Mouse (Mus musculus): Measurements from ENCODE around the gene Olfr466. TPM values are rescaled to one million over a fixed set of nuclear protein-coding genes. Genes with fewer than 3 reads are reported as not detected.

Olfr466 gene
- polyA plus RNA-seq (2015; fragmentation: Nextera tagmentation; extraction: Ambion mirVana), result not detected in 2 replicates

DNA sequence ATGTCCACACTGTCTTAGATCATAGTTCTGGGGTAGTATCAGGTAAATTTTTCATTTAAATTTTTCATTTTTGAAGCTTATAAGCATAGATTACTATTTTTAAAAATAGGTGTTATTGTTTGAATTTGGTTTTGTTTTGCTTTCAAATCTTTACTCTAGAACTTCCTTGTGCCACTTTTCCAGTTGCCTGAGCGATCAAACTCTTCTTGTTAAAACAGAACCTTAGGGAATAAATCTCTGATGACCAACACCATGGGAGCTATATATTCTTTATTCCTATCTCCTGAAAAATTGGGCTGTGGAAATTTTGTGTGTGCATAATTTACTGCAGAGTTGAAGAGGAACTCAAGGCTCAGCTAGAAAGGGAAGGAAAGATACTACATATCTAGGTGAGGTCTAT is at the start of gene Olfr466:
Gene Olfr466 (plus strand): TSS at position 301 of the 400 bp plus-strand sequence.
- Histone ChIP-seq H3K27me3 (replicated peaks) (no peaks in the 10 kb centered on the region), H3K9ac (no peak within 1 kb of the TSS), H3K9me3 (0 out of 2 replicates have a peak, but pooled peaks cover 9% of the 10 kb centered on the region), H3K36me3 (no peaks in the 10 kb centered on the region), H3K4me1 (no peaks in the 10 kb centered on the region), H3K27ac (replicated peaks) (no peak within 1 kb of the TSS), H3K4me2 (no peak within 1 kb of the TSS), H3K4me3 (no peak within 1 kb of the TSS)
- ATAC-seq (ENCODE audit: extremely low read depth, insufficient number of reproducible peaks, low FRiP score, low TSS enrichment), result no peak
- WGBS, result 50% methylated on average over 1 of the region's 1 CpGs

DNA sequence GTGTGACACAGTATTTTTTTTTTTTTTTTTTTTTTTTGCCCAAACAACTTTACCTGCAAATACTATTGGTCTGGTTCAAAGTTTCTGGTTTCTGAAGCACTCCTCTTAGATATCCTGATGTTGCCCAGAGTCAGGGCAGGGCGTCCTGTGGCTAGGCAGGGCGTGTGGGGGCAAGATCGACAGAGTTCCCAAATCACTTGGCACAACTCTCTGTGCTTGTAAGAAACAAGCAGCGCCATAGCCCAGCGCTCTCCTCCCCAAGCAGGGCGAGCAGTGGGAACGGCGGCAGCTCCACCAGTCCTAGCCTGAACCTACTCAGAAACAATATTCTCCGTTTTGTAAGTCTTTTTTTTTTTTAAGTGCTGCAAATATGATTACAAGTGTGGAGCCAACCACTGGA is 49.4 kb upstream of the Olfr466 start:
- Histone ChIP-seq H3K27ac (replicated peaks) (no peak overlapping the region), H3K36me3 (peaks cover 7% of the 10 kb centered on the region), H3K4me1 (no peaks in the 10 kb centered on the region), H3K9me3 (peaks cover 3% of the 10 kb centered on the region), H3K9ac (no peak overlapping the region), H3K4me2 (no peak overlapping the region), H3K4me3 (no peak overlapping the region), H3K27me3 (replicated peaks) (no peaks in the 10 kb centered on the region)
- WGBS, result 88% methylated on average over 9 of the region's 9 CpGs
- no peak for ATAC-seq (ENCODE audit: extremely low read depth, insufficient number of reproducible peaks, low FRiP score, low TSS enrichment)

DNA sequence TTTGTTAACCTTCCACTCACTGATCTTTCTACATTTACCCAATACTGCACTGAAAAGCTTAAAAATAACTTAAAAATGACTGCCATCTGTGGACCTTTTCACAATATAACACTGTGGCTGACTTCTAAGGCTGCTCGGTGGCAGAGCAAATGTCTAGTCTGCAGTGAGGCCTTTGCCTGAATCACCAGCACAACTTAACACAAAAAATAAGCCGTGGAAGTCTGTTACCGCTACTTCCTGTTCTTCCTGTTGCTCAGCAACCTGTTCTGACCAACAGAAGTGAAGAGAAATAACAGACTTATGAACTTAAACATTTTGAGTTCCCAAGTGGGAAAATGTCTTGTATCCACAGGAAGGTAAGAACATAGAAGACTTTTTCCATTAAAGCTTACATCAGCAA is 48.8 kb upstream of the Olfr466 start:
- H3K9ac ChIP-seq, result no peak overlapping the region
- peaks cover 6% of the 10 kb centered on the region for H3K36me3 ChIP-seq
- no peak overlapping the region for H3K4me2 ChIP-seq
- H3K4me1 ChIP-seq, result no peaks in the 10 kb centered on the region
- no peaks in the 10 kb centered on the region for H3K27me3 ChIP-seq (replicated peaks)
- ATAC-seq (ENCODE audit: extremely low read depth, insufficient number of reproducible peaks, low FRiP score, low TSS enrichment), result no peak
- H3K4me3 ChIP-seq, result no peak overlapping the region
- H3K9me3 ChIP-seq, result peaks cover 7% of the 10 kb centered on the region
- H3K27ac ChIP-seq (replicated peaks), result no peak overlapping the region
- 79% methylated on average over 3 of the region's 3 CpGs for WGBS

DNA sequence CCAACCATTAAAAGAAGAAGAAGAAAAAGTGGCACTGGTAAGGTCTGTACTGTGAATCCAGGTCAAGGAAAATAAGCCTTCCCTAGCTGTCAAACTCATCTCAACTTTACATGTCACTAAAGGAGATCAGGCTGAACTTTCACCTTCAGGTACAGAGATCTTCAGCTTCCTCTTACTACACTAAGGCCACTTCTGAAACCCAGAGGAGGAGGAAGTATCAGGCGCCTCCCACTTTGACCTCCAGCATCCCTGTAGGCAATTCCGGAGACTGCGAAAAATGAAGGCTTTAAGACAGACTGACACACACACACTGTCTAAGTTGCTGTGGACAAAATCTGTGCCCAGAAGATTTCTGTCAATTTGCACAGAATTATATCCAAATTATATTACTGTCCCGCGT is 38.1 kb upstream of the Olfr466 start:
- Histone ChIP-seq H3K4me3 (peak overlapping the region; percentile 67), H3K9ac (peak overlapping the region; percentile 91), H3K4me2 (peak overlapping the region; percentile 89), H3K4me1 (peaks cover 17% of the 10 kb centered on the region), H3K27ac (replicated peaks) (peak overlapping the region; percentile 85), H3K36me3 (no peaks in the 10 kb centered on the region), H3K9me3 (0 out of 2 replicates have a peak, but pooled peaks cover under 1% of the 10 kb centered on the region), H3K27me3 (replicated peaks) (no peaks in the 10 kb centered on the region)
- no peak for ATAC-seq (ENCODE audit: extremely low read depth, insufficient number of reproducible peaks, low FRiP score, low TSS enrichment)
- 4% methylated on average over 5 of the region's 5 CpGs for WGBS

DNA sequence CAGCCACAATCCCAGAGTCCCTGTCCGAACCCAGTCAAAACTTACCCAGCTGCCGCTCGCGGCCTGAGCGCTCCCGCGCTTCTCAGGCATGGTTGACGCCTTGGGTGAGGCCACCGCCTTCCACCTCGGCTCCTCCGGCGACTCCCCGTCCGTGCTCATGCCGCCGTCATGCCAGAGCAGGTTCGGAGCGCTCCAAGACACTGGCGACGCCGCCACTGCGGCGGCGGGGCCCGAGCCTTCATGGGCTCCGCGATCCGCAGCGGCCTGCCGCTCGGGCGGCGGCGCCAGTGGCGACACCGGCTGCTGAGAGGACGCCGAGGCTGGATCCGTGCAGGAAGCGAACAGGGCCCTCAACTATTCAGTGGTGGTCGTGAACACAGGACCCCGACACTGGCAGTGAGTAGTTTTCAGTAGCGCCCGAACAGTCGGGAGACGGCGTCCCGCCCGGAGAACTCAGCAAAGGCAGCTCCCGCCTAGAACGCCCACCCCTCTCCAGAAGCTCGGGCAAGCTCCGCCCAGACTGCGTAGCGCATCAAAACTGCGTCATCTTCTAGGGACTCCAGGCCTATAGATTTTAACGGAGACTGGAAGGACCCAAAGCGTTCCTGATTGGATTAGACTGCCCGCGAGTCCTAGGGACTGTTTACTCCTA is 37.5 kb upstream of the Olfr466 start, which contains the start of gene Mfsd14b:
Gene Mfsd14b (minus strand): TSS at position 517 of the 652 bp plus-strand sequence.
- Histone ChIP-seq H3K27ac (replicated peaks) (peak within 1 kb of the TSS; percentile 85), H3K4me3 (peak within 1 kb of the TSS; percentile 67), H3K27me3 (replicated peaks) (no peaks in the 10 kb centered on the region), H3K4me2 (peak within 1 kb of the TSS; percentile 89), H3K9me3 (no peaks in the 10 kb centered on the region), H3K4me1 (peaks cover 17% of the 10 kb centered on the region), H3K36me3 (no peaks in the 10 kb centered on the region), H3K9ac (peak within 1 kb of the TSS; percentile 91)
- peak; percentile 93 for ATAC-seq (ENCODE audit: extremely low read depth, insufficient number of reproducible peaks, low FRiP score, low TSS enrichment)
- WGBS, result under 1% methylated on average over 60 of the region's 60 CpGs

DNA sequence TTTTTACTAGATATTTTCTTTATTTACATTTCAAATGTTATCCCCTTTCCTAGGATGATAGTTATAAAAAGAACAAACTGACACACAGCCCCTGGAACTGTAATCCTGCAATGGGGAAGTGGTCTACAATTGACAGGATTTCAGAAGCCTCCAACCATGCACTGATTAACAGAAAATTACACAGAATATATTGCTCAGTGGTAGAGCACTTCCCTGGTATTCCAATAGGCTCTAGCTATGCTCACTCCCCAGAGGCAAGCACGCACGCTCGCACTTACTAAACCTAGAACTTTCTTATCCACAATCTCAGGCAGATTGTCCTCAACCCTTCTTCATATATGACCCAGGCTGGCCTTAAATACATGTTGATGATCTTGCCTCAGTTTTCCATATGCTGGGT is 36.8 kb upstream of the Olfr466 start:
- WGBS, result 56% methylated on average over 3 of the region's 3 CpGs
- Histone ChIP-seq H3K27ac (replicated peaks) (peak overlapping the region; percentile 85), H3K27me3 (replicated peaks) (no peaks in the 10 kb centered on the region), H3K9me3 (no peaks in the 10 kb centered on the region), H3K4me2 (peak overlapping the region; percentile 89), H3K36me3 (no peaks in the 10 kb centered on the region), H3K4me1 (peaks cover 17% of the 10 kb centered on the region), H3K4me3 (peak overlapping the region; percentile 67), H3K9ac (peak overlapping the region; percentile 91)
- ATAC-seq (ENCODE audit: extremely low read depth, insufficient number of reproducible peaks, low FRiP score, low TSS enrichment), result no peak

DNA sequence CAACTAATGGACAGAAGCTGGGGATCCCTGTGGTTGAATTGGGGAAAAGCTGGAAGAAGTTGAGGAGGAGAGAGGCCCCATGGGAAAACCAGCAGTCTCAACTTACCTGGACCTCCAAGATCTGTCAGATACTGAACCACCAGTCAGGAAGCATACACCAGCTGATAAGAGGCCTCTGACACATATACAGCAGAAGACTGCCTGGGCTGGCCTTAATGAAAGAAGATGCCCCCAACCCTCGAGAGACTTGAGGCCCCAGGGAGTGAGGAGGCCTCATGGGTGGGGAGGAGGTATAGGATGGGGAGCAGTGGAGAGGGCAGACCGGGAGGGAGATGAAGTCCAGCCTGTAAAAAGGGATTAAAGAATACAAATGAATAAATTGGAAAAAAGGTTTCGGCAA is 29.1 kb upstream of the Olfr466 start:
- 55% methylated on average over 3 of the region's 3 CpGs for WGBS
- Histone ChIP-seq H3K4me2 (no peak overlapping the region), H3K36me3 (no peaks in the 10 kb centered on the region), H3K27ac (replicated peaks) (no peak overlapping the region), H3K9ac (no peak overlapping the region), H3K4me1 (no peaks in the 10 kb centered on the region), H3K4me3 (no peak overlapping the region), H3K27me3 (replicated peaks) (no peaks in the 10 kb centered on the region), H3K9me3 (no peaks in the 10 kb centered on the region)
- no peak for ATAC-seq (ENCODE audit: extremely low read depth, insufficient number of reproducible peaks, low FRiP score, low TSS enrichment)

DNA sequence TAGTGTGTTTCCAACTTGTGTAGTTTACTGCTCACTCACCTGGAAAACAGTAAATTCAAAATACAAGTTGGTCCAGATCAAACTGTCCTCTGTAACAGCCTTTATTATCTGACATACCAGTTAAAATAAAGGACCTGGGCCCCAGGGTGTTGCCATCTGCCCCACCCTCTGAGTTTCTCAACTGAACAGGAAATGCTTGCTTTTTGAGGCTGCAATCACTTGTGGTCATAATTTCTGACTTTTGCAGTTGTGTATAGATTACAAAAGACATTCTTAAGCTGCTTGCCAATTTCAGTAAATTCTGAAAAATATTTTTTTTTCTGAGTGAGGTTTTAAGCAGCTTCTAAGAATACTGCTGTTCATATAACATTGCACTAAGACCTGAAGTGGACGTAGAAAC is 27.9 kb upstream of the Olfr466 start:
- H3K27me3 ChIP-seq (replicated peaks), result no peaks in the 10 kb centered on the region
- no peak overlapping the region for H3K4me2 ChIP-seq
- no peaks in the 10 kb centered on the region for H3K9me3 ChIP-seq
- ATAC-seq (ENCODE audit: extremely low read depth, insufficient number of reproducible peaks, low FRiP score, low TSS enrichment), result no peak
- WGBS, result 51% methylated on average over 1 of the region's 1 CpGs
- H3K4me1 ChIP-seq, result no peaks in the 10 kb centered on the region
- no peak overlapping the region for H3K4me3 ChIP-seq
- no peak overlapping the region for H3K27ac ChIP-seq (replicated peaks)
- H3K36me3 ChIP-seq, result no peaks in the 10 kb centered on the region
- no peak overlapping the region for H3K9ac ChIP-seq

DNA sequence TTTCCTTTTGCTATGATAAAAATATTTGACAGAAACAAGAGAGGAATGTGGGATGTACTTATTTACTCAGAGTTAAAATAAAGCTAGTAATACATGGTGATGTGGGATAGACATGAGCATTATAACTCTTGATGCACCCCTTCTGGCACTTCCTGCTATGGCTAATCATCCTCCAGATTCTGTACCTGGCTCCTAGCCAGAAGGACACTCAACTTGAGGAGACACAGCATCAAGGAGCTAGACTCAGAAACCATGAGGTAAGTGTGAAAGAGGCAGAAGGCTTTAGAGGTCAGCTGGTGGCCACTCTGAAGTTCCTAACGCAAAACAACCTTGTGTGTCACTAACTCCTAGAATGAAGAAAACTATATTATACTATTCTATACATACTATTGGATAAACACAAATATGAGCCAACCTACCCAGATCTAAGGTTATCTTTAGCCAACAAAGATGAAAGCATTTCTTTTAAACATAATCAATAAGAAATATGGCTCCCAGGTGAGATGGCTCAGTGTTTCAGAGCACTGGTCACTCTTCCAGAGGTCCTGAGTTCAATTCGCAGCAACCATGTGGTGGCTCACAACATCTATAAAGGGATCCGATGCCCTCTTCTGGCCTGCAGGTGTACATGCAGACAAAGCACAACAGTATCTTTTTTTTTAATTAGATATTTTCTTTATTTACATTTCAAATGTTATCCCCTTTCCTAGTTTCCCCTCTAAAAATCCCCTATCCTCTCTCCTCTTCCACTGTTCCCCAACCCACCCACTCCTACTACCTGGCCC is 22.8 kb upstream of the Olfr466 start:
- Histone ChIP-seq H3K4me2 (no peak overlapping the region), H3K9me3 (peaks cover 7% of the 10 kb centered on the region; the same call in 1 of the 2 replicates), H3K4me3 (no peak overlapping the region), H3K4me1 (no peaks in the 10 kb centered on the region), H3K9ac (no peak overlapping the region), H3K27ac (replicated peaks) (no peak overlapping the region), H3K27me3 (replicated peaks) (no peaks in the 10 kb centered on the region), H3K36me3 (no peaks in the 10 kb centered on the region)
- no peak for ATAC-seq (ENCODE audit: extremely low read depth, insufficient number of reproducible peaks, low FRiP score, low TSS enrichment)
- 50% methylated on average over 3 of the region's 3 CpGs for WGBS

DNA sequence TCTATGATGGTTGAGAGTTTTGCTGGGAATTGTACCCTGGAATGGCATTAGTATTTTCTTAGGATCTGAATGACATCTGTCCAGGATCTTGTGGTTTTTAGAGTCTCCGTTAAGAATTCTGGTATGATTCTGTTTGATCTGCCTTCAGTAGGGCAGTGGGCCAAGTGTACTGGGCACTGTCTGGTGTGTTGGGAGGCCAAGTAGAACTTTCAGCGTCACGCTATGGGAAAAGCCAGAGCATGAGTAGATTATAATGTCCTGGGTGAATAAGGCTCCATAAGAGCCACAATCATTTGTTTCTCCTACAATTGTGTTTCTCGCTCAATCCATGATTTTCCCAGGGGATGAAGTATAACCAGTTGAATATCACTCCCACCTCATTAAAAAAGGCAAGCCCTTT is 12.3 kb upstream of the Olfr466 start, which contains the start of gene Olfr465-ps1:
Gene Olfr465-ps1 (plus strand): TSS at position 301 of the 400 bp plus-strand sequence.
- WGBS, result 70% methylated on average over 4 of the region's 4 CpGs
- no peaks in the 10 kb centered on the region for H3K4me1 ChIP-seq

DNA sequence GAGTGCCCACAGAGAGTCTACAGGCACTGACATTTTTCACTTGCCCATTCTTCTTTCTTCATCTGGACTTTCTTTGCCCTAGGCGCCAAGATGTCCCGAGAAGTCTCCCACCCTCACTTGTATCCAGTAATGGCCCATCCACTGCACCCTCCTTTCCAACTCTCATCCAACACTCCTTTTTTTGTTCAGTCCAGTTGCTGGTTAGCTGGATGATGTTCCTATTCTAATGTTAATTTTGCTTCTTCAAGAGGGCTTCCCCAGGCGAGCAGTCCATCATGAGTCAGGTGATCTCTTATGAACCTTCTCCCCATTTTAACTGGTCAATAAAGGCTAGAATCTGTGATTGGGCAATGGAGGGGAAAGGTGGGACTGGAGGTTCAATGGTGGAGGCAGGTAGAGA is 24.1 kb downstream of the Olfr466 start:
- no peak for ATAC-seq (ENCODE audit: extremely low read depth, insufficient number of reproducible peaks, low FRiP score, low TSS enrichment)
- 60% methylated on average over 3 of the region's 3 CpGs for WGBS
- Histone ChIP-seq H3K27ac (replicated peaks) (no peak overlapping the region), H3K27me3 (replicated peaks) (no peaks in the 10 kb centered on the region), H3K4me3 (no peak overlapping the region), H3K9ac (no peak overlapping the region), H3K9me3 (0 out of 2 replicates have a peak, but pooled peaks cover 3% of the 10 kb centered on the region), H3K4me1 (0 out of 2 replicates have a peak, but pooled peaks cover 4% of the 10 kb centered on the region), H3K4me2 (no peak overlapping the region), H3K36me3 (no peaks in the 10 kb centered on the region)

More for the DNA sequence above, 12.3 kb upstream of the Olfr466 start, which contains the start of gene Olfr465-ps1:
- no peak within 1 kb of the TSS for H3K27ac ChIP-seq (replicated peaks)
- no peak within 1 kb of the TSS for H3K4me3 ChIP-seq
- no peaks in the 10 kb centered on the region for H3K36me3 ChIP-seq
- no peak within 1 kb of the TSS for H3K4me2 ChIP-seq
- H3K9me3 ChIP-seq, result peaks cover 5% of the 10 kb centered on the region
- no peaks in the 10 kb centered on the region for H3K27me3 ChIP-seq (replicated peaks)
- H3K9ac ChIP-seq, result no peak within 1 kb of the TSS
- ATAC-seq (ENCODE audit: extremely low read depth, insufficient number of reproducible peaks, low FRiP score, low TSS enrichment), result no peak

Data from heart, embryonic 13.5 days (tissue).